8 mouse cellular contexts compared by ENCODE assay signal in genomic region chr2:113397340-113398019, GRCm38 (mm10).
DNase-seq lines count a peak whose midpoint lies in the region; ATAC-seq lines count a peak whose summit lies in the region.

No protein-coding gene starts in this region.

- no peaks in the 10 kb centered on the region for H3K36me3 ChIP-seq in liver, embryonic 15.5 days (replicated peaks)

- H3K4me2 ChIP-seq in liver, embryonic 15.5 days: no peak overlapping the region

- H3K9me3 ChIP-seq in liver, embryonic 15.5 days (replicated peaks): no peaks in the 10 kb centered on the region

- H3K4me1 ChIP-seq in liver, embryonic 15.5 days (replicated peaks): no peaks in the 10 kb centered on the region

- H3K9ac ChIP-seq in liver, embryonic 15.5 days: no peak overlapping the region

- 9% methylated on average over 7 of the region's 7 CpGs for WGBS in liver, embryonic 15.5 days (ENCODE audit: insufficient replicate concordance)

- no peaks in the 10 kb centered on the region for H3K27me3 ChIP-seq in liver, embryonic 15.5 days

- no peak overlapping the region for H3K27ac ChIP-seq in liver, embryonic 15.5 days (replicated peaks)

- no peak overlapping the region for H3K4me3 ChIP-seq in liver, embryonic 15.5 days (replicated peaks)

- DNase-seq in retina, postnatal 1 day: peak; percentile 49
- DNase-seq in retina, embryonic 14.5 days (ENCODE audit: low spot score): no peak
- DNase-seq in c-Kit-positive CD71-negative TER-119-negative erythroid progenitor cells, embryonic 14.5 days (ENCODE audit: low read depth): peak; percentile 32
- DNase-seq in heart, adult 11 months: peak; percentile 95
- peak; percentile 46 for DNase-seq in kidney, adult 9 months
- peak; percentile 72 to 81 for DNase-seq in right cerebral cortex, postnatal 10 days (ENCODE audit: low spot score in 2 of 2)
- no peak for DNase-seq in MN1 (ENCODE audit: low spot score)

- ATAC-seq in liver, embryonic 15.5 days (ENCODE audit: insufficient read depth): peak; percentile 48; the same call in 1 of the 2 replicates

Comparison
In these comparisons a context has a peak if more than half of its experiments do, and no peak if none do; other contexts are left out.
1. DNase-seq: peak in retina, postnatal 1 day (single experiment), c-Kit-positive CD71-negative TER-119-negative erythroid progenitor cells, embryonic 14.5 days (single experiment), heart, adult 11 months (single experiment), kidney, adult 9 months (single experiment) and right cerebral cortex, postnatal 10 days (2 of 2); none in retina, embryonic 14.5 days (single experiment) and MN1 (single experiment).